Mouse (Mus musculus) granulocyte monocyte progenitor cell, adult 5-6 weeks (primary cell): ENCODE measurements around the gene Snx30. TPM values are rescaled to one million over a fixed set of nuclear protein-coding genes. Genes with fewer than 3 reads are reported as not detected.

Source experiments
- ATAC-seq: replicated peaks from 2 replicates; pipeline ENCODE4 v1.8.0; 2016; ENCODE audit warnings: mild to moderate bottlenecking, moderate TSS enrichment, inconsistent platforms; ENCODE audit not compliant: poor library complexity, severe bottlenecking
- total RNA-seq, 2 experiments: library from RNA; stranded (forward) in 1 of 2; stranded (reverse) in 1 of 2; fragments of 200-712, 200-1000 nt in 1 of 2; fragments of >200 nt in 1 of 2; fragmentation: Nextera tagmentation in 1 of 2; gene quantifications; 2 replicates each; pipeline ENCODE4 v1.2.3; 2014 to 2017

Gene Snx30
- total RNA-seq, 2 experiments from 2014 or later: 18.8 to 25.8 TPM

GRCm38 (mm10) chr4:59819477-59820022, 13.9 kb downstream of the Snx30 start:
- ATAC-seq: peak; percentile 65

- no peak for ATAC-seq
Observed at GRCm38 (mm10) chr4:59821516-59821915, 15.9 kb downstream of the Snx30 start.

- peak; percentile 51 for ATAC-seq
Observed at GRCm38 (mm10) chr4:59822119-59822518, 16.5 kb downstream of the Snx30 start.

GRCm38 (mm10) chr4:59823470-59823869, 17.8 kb downstream of the Snx30 start:
- peak; percentile 20 for ATAC-seq

GRCm38 (mm10) chr4:59824860-59825259, 19.2 kb downstream of the Snx30 start:
- no peak for ATAC-seq

- no peak for ATAC-seq
Observed at GRCm38 (mm10) chr4:59825634-59826033, 20.0 kb downstream of the Snx30 start.

- no peak for ATAC-seq
Observed at GRCm38 (mm10) chr4:59826381-59826780, 20.7 kb downstream of the Snx30 start.

GRCm38 (mm10) chr4:59829072-59829471, 23.4 kb downstream of the Snx30 start:
- ATAC-seq: no peak

GRCm38 (mm10) chr4:59831038-59831437, 25.4 kb downstream of the Snx30 start:
- ATAC-seq: no peak

- peak; percentile 71 for ATAC-seq
Observed at GRCm38 (mm10) chr4:59832810-59833209, 27.2 kb downstream of the Snx30 start.

- ATAC-seq: peak; percentile 83
Observed at GRCm38 (mm10) chr4:59837659-59838058, 32.0 kb downstream of the Snx30 start.

- peak; percentile 75 for ATAC-seq
Observed at GRCm38 (mm10) chr4:59844460-59845244, 39.0 kb downstream of the Snx30 start.

- 0 out of 2 replicates have a peak, but pooled peaks have one; percentile 9 for ATAC-seq
Observed at GRCm38 (mm10) chr4:59845245-59845637, 39.6 kb downstream of the Snx30 start.

GRCm38 (mm10) chr4:59847447-59847846, 41.8 kb downstream of the Snx30 start:
- no peak for ATAC-seq

- peak; percentile 79 for ATAC-seq
Observed at GRCm38 (mm10) chr4:59850181-59850580, 44.5 kb downstream of the Snx30 start.

- ATAC-seq: no peak
Observed at GRCm38 (mm10) chr4:59850886-59851623, 45.4 kb downstream of the Snx30 start.

GRCm38 (mm10) chr4:59853155-59853554, 47.5 kb downstream of the Snx30 start:
- 0 out of 2 replicates have a peak, but pooled peaks have one; percentile 44 for ATAC-seq

GRCm38 (mm10) chr4:59859693-59860425, 54.2 kb downstream of the Snx30 start:
- no peak for ATAC-seq

- ATAC-seq: no peak
Observed at GRCm38 (mm10) chr4:59860431-59860830, 54.8 kb downstream of the Snx30 start.

- ATAC-seq: no peak; the same call in 1 of the 2 replicates
Observed at GRCm38 (mm10) chr4:59861871-59862270, 56.2 kb downstream of the Snx30 start.
